Mouse (Mus musculus) embryo, embryonic 11 days (tissue): ENCODE data around the gene Fbn1.

ENCODE experiments used
- DNase-seq: peaks from one replicate; pipeline ENCODE4 v3.0.0-alpha.2; 2015

The Fbn1 gene

DNA sequence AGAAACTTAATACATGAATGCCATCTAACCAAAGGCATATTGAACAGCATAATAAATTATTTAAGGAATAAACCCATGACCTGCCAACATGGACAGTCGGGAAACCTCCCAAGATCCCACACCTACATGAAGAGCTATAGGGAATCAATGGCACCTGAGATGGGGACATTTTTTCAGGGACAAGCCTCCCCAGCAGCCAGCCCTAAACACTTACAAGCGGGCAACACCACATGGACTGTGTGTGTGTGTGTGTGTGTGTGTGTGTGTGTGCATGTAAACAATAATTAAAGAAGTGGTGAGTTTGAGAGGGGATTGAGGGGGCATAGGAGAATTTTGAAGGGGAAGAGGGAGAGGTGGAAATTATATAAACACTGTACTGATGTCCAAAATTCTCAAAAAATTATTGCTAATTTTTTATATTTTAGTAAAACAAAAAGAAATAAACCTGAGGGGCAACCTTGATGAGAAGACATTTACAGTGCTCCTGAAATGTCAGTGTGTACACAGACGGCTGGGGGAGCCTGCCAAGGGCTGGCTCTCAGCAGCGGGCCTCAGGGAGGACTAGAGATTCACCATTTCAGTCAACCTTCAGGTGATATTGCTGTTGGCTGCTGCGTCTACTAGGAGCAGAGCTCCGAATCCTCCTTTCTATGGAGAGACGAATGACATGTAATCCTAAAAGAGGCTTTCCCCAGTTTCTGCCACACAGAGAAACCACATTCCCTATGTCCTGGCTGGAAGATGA, 121.4 kb downstream of the Fbn1 start:
- DNase-seq = no peak

DNA sequence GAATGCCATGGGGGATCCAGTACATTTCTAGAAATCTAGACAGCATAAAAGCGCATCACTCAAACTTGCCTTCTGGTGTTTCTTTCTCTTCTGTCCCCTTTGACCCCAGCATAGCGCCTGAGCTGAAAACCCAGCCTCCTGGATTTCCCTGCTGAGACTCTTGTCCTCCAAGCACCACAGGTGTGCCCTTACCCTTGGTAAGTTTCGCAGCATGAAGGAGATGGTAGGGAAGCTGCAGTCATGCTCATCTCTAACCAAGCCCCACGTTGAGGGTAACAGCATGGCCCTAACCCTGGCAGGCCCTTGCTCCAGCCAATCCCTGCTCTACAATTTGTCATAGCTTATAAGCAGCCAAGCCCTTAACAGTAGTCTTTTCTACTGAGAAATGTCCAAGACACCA, 122.9 kb downstream of the Fbn1 start:
- no peak for DNase-seq

DNA sequence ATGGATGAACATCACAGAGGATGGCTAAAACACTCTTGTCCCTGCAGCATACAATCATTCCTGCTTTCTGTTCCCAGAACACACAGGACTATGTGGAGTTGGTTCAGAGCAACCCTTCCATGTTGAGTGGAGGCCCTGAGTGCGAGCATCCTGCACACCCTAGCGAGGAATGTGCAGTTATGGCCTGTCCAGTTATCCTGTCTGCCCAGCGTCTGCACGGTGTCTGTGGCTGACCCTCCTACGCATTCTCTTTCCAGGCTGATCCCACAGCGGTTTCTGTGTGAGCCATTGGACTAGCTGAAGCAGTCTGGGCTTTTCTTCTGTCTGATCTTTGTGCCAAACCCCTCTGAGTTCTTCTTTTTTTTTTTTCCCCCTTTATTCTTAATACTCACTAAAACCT, 123.4 kb downstream of the Fbn1 start:
- DNase-seq = no peak

DNA sequence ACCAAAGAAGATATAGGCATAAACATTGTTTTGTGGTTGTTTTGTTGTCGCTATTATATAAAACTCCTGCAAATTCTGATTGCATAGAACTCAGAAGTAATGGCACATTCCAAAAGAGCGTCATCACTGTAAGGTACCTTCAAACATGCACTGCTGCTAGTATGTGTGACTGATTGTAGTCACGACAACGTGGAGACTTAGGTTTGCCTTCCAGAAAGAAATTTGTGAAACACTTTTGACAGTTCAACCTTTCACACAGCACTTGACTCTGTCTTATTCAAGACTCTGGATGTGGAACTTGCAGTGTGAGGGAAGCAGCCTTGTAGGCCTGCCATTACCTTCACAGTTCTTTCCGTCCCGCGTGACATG, 124.5 kb downstream of the Fbn1 start:
- no peak for DNase-seq

DNA sequence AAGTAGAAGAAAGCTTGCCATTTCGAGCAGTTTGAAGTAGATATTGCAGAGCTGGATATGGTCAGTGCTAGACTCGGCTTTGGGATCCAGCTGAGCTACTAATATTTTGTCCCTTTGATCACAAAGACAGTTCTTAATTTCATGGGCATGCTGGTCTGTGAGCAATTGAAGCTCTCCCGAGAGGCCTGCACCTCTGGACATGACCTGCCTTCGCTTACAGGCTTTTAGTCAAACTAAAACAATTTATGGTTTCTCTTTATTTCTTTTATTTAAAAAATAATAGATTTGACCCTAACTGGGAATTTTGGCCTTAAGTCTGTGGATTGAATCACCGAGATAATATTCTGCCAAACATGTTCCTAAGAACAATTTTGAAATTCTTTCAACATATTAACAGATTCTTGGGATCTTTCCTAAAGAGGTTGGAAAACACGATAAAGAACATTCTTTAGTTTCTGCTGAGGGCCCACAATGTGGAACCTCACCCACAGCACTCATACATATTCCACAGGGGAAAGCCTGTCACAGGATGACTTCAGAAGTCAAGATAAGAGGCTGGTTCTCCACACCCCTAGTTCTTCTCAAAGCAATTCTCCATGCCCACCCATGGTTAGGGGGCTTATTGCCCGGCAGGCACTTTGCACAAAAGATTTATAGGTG, 125.0 kb downstream of the Fbn1 start:
- DNase-seq = peak; percentile 14

DNA sequence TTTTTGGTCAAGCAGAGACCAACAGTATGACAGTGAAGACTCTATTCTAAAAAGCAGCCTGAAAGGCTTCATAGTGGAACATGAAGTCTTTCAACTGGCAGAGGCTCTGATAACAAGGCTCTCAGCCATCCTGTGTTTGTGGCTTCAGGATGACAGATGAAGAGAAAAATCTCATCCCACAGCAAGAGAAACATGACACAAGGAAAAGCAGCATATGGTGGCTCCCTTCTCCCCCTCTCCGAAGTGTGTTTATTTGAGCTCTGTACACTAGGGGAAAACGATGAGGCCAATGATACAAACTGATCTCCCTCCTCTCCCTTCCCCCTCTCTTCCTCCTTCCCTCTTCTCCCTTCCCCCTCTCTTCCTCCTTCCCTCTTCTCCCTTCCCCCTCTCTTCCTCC, 127.7 kb downstream of the Fbn1 start:
- DNase-seq = no peak

DNA sequence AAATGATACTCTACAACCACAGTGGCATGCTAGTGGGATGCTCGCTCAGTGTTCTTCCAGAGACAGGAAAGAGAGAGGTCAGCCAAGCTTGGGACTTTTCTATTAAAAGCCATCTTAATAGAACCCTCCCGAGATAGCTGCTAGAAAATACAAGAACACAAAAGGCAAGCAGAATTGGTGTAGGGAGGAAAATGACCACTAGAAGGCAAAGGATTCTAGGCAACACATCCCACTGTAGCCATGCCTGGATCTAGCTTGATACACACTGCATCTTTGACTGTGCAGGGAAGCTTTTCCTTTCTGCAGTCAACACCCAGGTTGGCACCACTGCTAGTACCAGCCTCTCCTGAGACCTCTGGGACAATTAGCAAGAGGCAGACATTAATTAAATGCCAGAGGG, 128.6 kb downstream of the Fbn1 start:
- DNase-seq = no peak

DNA sequence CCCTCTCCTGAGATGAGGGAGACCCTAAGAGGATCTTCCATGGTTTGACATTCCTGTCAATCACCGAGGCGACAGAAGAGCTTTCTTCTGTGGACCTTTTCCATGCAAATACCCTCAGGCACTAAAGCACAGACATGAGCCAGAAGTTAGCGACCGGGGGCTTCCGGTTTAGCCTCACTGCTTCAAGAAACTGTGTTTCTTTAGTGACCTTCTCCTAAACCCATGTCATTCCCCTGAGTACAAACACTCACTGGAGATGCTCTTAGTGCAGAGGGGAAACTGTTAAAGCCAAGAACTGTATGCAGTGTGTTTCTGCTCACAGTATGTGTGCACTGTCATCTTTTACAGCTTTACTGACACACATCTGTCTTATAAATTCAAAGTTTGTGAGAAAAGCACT, 131.9 kb downstream of the Fbn1 start:
- no peak for DNase-seq

DNA sequence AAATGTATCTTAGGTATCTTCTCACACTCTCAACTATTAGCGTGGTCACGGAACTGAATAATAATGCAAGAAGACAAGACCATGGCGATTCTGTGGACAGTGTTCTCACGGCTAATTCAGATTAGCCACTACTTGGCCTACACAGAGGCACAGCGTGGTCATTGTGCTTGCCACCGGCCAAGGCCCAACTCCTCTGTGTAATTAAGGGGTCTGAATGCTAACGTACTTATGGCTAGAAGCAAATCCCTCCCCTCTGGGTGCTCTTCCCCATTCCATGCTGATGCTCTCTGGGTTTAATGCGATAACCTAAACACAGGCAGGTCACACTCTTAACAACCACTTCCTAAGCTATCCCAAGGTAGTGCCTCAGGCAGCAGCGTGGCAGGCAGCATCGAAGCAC, 132.5 kb downstream of the Fbn1 start:
- no peak for DNase-seq

DNA sequence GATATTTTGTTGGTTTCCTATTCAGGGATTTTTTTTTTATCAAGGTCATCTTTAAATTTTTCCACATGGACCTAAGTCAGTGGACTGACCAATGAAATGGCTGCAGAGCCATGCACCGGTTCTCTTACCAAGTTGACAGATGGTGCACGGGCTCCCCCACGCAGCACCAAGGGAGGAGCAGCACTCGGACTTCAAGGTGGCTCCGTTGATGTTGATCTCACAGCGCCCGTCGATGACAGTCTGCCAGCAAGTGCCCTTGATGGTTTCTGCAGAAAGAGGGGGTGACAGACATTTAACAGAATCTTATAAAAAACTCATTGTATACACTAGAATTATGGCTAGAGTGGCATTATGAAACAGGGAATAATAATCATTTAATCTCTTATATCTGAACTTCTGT, 138.1 kb downstream of the Fbn1 start:
- no peak for DNase-seq

DNA sequence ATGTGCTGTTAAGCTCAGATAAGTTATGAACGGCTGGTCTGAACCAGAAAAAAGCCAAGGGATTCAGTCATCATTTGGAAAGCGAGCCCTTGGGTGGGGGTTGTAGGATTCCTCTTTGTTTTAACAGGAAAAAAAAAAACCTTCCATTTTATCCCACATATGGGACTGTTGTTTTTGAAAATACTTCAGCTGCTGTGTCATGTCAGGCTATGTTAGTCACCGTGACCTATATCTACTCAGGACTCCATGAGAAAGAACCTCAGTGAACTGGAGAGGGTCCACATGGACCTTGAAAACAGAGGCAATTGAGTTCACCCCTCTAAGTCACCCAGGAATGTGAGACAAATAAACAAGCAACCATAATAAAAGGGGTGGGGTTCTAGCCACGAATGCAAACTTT, 139.2 kb downstream of the Fbn1 start:
- DNase-seq = no peak

DNA sequence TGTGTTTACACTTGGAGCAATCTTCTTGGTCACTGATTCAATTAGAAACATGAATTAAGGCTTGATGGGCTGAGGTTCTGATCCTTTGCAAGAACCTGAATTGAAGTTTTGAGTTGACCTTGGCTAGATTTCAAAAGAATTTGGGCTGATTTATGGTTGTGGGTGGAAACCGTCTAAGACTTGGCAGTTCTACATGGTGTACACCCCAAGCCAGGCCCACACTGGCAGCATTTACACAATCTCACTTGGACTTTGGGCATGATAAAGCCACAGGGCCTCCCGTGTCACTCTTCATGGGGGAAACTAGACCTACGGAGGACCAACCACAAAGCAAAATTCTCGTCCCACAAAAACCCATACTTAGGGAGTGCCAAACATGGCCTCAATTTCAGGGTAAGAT, 146.1 kb downstream of the Fbn1 start:
- no peak for DNase-seq

DNA sequence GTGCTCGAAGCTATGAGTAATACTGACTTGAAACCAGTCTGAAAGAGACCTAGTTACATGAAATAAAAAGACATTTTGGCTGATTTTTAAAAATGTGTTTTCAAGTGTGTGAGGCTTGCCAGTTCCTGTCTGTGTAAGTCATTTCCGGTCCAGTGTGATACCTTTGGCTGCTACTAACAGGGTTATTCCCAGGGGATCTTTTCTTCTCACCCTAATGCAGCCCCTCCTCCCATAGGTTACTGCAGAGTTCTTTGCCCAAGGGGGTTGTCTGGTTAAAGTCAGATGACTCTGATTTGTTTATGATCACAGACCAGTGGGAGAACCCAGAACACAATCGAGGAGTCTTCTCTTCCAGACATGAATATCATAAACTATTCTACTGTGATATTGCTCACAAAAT, 151.3 kb downstream of the Fbn1 start:
- DNase-seq = no peak

DNA sequence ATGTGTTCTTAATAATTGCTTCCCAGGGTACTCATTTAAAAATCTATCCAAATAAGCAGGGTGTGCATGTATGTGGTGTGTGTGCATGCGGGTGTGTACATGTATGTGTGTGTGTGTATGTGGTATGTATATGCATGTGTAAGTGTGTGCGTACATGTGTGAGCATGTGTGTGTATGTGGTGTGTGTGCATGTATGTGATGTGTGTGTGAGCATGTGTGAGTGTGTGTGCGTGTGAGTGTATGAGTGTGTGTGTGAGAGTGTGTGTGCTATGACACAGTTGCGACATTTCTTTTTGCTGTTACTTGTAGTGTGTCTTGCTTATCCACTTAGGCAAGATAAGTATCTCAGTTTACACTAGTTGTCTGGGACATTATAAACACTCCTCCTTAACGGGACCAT, 151.7 kb downstream of the Fbn1 start:
- no peak for DNase-seq

DNA sequence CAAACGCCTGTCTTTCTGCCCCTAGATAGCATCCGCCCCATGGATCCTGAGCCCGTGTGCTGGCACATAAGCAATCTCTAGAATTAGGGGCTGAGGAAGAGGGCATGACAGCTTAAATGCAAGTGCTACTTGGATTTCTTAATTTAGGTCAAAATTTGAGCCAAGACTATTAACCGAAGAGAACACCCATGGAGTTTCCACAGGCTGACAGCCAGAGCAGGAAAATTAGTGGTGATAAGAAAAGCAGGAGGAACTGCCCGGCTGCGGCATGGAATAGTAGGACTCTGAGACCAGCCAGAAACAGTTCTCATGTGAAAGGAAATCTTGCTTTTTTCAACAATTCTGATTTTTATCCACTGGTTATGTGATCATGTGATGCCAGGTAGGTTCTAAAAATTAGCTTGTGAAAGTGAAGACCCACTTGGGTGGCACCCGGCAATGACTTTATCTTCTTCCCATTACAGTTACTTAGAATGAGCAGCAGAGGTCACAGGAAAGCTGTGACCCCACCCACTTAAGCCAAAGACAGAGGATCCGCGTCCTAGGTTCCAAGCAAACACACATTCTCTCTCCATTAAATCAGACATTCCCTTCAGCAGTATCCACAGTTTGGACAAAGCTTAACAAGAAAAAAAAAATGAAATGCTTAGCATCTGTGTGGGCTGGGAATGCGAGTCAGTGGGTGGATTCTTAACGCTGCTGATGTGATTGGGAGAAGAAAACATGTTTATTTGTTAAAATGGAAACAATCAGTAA, 152.4 kb downstream of the Fbn1 start:
- no peak for DNase-seq

DNA sequence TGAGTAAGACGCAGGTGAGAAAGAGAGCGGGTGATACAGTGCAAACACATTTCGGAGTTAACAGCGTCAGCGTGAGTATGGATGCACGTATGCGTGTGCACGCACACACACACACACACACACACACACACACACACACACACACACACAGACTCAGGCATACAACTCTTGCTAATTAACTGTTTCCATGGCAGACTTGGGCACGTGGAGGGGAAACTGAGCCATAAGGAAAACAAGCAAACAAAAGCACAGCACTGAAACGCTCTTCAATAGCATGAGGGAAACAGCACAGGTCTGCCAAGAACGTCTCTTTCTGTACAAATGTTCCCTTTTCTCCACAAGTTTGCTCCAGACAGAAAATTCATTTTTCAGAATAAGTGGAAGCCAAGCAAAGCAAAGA, 153.2 kb downstream of the Fbn1 start:
- no peak for DNase-seq

DNA sequence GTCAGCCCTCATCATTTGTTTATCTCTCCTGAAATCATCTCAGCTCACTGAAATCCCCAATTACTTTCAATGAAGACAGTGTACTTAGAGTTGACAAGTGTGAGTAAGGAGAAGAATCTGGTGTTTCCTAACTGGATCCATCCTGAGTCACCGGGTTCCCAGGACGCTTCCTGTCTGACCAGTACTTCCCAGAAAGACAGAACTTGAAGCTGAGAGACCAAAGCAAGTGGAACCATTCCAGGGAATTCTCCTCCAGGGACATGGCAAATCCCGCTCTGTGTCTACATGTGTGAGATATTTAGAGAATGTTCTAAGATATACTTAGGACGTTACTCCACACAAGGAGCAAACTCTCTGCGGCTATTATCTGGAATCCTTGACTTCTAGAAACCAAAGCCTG, 158.6 kb downstream of the Fbn1 start:
- no peak for DNase-seq

DNA sequence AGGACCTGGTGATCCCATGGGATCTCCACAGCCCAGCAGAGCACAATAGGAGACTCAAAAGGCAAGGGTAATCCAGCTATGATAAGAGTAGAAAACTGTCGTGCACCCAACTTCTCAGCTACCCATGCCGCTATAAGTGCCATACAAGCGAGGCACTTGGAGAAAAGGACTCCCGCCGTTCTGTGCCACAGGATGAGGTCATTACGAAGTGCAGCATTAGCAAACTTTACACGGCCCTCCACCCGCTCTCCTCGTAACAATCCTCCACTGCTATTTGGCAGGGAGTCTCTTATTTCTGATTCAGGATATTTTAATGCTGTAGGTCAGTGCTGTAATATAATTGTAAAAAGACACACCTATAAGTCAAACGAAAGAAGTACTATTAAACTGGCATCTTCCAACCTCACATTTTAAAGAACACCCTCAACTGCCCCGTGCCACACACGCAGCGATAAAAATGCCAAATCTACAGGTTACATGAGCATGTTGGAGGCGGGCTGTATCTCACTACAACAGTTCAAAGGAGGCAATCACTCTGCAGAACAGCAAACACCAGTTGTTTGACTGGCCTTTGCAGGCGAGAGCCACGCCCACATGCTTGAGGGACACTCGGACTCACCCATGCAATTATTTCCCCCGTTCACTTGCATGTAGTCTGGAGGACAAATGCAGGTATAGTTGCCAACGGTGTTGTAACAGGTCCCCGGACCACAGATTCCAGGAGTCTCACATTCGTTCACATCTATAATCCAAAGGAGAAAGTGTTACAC, 165.4 kb downstream of the Fbn1 start:
- DNase-seq = no peak

DNA sequence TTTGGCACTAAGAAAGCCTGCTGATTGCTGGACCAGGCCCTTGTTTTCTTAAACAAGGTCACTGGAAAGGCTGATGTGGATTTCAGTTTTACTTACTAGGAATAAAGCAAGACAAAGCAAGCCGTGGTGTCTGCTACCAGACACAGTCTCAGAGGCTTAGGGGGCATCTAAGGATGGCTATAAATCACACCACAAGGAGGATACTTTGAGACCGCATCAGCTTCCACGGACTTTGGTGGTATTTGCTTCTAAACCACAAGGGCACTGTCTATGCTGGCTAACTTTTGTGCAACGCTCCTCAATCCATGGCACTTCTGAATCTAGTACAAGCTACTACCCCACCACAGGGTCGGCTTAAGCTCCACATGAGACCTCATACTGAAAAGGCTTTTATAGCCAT, 167.4 kb downstream of the Fbn1 start:
- no peak for DNase-seq

DNA sequence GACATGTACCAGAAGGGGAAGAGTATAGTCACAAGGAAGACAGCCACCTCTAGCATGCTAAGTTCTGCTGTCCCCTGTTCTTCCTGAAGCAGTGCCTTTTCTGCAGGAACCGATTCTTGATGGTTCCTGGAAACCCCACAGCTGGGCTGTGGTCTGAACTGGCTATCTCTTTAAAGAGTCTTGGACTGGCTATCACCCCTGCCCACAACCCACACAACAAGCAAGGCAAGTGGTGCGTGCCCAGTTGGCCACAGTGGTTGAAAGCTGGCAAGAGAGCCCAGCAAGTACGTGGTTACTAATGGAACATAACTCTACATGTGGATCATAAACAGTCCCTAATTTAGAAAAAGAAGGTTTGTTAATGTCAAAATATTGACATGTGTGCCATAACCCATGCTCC, 170.6 kb downstream of the Fbn1 start:
- DNase-seq = no peak

DNA sequence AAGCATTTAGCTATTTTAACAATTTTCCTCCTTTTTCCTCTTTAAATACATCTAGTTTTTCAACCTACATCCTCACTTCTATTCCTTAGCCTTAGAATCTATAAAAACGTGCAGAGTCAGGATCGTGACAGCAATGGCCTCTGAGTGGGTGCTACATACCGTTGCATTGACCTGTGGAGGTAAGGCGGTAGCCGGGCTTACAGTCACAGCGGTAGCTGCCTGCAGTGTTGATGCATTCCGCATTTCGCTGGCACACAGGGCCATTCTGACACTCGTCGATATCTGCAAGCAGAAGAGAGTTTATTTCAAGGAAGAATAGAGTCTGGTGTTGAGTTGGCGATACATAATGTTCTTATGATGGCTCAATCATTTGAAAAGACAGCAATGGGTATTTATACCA, 172.6 kb downstream of the Fbn1 start:
- DNase-seq = no peak

DNA sequence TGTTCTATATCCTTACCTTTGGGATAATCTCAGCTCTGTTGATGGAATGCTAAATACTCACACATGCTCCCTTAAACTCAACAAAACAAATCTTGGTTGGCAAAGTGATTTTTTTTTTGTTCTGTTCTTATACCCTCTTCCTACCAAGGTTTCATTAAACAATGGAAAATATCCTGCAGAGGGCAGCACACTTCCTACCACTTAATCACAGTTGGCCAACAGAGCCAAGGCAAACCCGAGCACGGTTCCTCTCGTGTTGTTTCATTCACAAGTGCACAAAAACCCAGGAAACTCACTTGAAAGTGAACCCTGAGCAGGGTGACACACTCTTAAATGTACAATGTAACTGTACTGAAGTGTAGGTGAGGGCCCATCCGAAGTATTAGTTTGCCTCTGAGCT, 173.6 kb downstream of the Fbn1 start:
- DNase-seq = peak; percentile 32

DNA sequence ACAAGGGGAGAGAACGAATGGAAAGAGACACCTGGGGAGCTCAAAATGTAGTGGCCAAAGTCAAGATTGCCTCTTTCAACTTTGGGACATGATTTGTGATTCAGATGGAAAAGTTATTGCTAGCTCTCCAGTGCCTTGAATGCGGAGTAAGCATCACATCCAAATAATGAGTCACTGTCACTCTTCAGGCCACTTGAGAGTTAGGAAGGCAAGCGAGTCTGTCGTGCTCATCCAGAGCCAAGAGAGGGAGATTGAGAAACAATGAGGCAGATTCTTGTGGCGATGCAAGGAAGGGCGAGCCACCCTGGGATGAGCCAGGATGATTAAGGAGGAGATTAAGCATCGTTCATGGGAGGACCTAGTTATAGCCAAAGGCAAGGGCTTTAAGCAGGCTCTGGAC, 176.2 kb downstream of the Fbn1 start:
- DNase-seq = no peak

DNA sequence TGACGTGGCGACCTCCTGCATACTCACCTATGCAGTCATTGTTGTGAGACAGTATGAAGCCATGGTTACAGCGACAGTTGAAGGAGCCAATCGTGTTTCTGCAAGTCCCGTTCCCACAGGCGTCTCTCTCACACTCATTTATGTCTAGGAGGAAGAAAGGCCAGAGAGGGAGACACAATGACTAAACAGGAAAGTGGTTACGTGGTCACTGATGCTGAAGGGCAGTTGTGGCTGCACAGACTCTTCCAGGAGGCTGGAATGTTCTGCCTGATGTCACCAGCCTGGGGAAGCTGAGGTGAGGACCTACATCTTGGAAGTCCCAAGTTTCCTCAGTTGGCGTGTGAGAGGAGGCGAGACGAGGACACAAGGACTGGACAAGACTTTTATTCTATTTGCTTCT, 177.3 kb downstream of the Fbn1 start:
- no peak for DNase-seq
